Mouse (Mus musculus) lung, embryonic 15.5 days (tissue): ENCODE measurements around the gene Hs2st1. TPM values are rescaled to one million over a fixed set of nuclear protein-coding genes. Genes with fewer than 3 reads are reported as not detected.
A peak's percentile ranks its signal among the peaks of the same experiment; 100 is the strongest.

Source experiments
- ATAC-seq: fragments of 200-750 bp; cut with Nextera tagmentation; 2 replicates; pipeline ENCODE4 v1.8.0; 2017; ENCODE audit warnings: moderate number of reproducible peaks, borderline replicate concordance; ENCODE audit not compliant: low FRiP score, low TSS enrichment; ENCODE audit errors: extremely low read depth
- H3K27ac ChIP-seq: fragments of 300-500 bp; sonication (generic); 2 replicates; pipeline ENCODE4 v1.5.1; 2015; ENCODE audit warnings: moderate library complexity, mild to moderate bottlenecking, inconsistent platforms
- H3K27me3 ChIP-seq: fragments of 300-500 bp; sonication (generic); 2 replicates; pipeline ENCODE4 v1.6.1; 2015; ENCODE audit warnings: inconsistent platforms
- H3K36me3 ChIP-seq: fragments of 300-500 bp; sonication (generic); 2 replicates; pipeline ENCODE4 v1.6.1; 2015; ENCODE audit warnings: inconsistent platforms
- H3K4me1 ChIP-seq: fragments of 300-500 bp; sonication (generic); 2 replicates; pipeline ENCODE4 v1.6.1; 2015; ENCODE audit warnings: inconsistent platforms
- H3K4me2 ChIP-seq: fragments of 300-500 bp; sonication (generic); 2 replicates; pipeline ENCODE4 v1.6.1; 2015; ENCODE audit warnings: inconsistent platforms, mild to moderate bottlenecking, moderate library complexity
- H3K4me3 ChIP-seq: fragments of 300-500 bp; sonication (generic); 2 replicates; pipeline ENCODE4 v1.5.1; 2015; ENCODE audit warnings: mild to moderate bottlenecking, inconsistent platforms
- H3K9ac ChIP-seq: fragments of 300-500 bp; sonication (generic); 2 replicates; pipeline ENCODE4 v1.6.1; 2015; ENCODE audit warnings: inconsistent platforms
- H3K9me3 ChIP-seq: fragments of 300-500 bp; sonication (generic); 2 replicates; pipeline ENCODE4 v1.6.1; 2016; ENCODE audit warnings: inconsistent platforms
- WGBS: fragments of 180-500 bp; shearing (Covaris S2); methylation state at CpG from one replicate; pipeline ENCODE4 v1.1.7; 2015; 5-methylcytosine and 5-hydroxymethylcytosine counted together
- polyA plus RNA-seq: library from polyadenylated mRNA; unstranded; fragments of >200 nt; fragmentation: Nextera tagmentation; extraction: Ambion mirVana; gene quantifications from 2 replicates; pipeline ENCODE4 v1.2.1, GENCODE M21; 2015

Hs2st1 gene
- polyA plus RNA-seq, 1 experiment from 2014 or later, result 11.7 TPM

DNA sequence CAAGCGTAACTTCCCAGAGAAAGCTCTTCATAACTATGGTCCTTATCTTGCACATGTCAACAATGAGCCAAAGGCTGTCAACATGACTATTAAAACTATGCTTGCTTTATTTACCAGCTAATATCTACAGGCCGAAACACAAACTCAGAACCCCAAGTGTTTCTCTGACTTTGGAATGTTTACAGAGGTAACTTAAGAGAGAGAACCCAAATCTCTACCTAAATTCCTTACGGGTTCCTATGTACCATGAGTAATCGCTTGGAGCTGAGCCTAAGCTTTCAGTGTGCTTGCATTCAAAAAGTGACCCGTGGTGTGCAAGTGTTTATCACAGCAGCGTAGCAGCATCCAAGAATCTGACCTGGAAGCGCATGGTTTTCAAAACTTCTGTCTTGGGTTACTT lies 4.8 kb downstream of the Hs2st1 start:
- H3K27ac ChIP-seq, result no peak overlapping the region
- no peak for ATAC-seq
- H3K36me3 ChIP-seq, result no peaks in the 10 kb centered on the region
- no peak overlapping the region for H3K4me2 ChIP-seq
- H3K9ac ChIP-seq, result no peak overlapping the region
- 60% methylated on average over 7 of the region's 7 CpGs for WGBS
- no peak overlapping the region for H3K4me3 ChIP-seq
- no peaks in the 10 kb centered on the region for H3K27me3 ChIP-seq
- peaks cover 27% of the 10 kb centered on the region; the same call in 1 of the 2 replicates for H3K4me1 ChIP-seq
- H3K9me3 ChIP-seq, result no peaks in the 10 kb centered on the region

DNA sequence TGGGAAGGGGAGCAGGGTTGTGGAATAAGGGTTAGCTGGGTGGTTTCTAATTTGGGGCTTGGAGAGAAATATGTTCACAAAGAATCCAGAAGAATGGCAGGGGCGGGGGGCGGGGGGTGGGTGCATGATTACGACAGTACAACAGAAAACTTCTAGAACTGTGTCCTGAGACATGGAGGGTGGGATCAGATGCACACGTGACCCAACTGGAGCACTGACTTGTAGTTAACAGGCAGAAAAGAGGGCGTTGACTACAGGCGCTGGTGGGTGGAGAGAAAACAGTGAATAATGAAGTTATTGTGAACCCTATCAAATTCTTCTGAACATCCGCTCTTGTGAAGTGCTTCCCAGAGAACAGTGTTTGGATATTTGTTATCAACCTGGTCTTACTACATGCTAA lies 6.1 kb downstream of the Hs2st1 start:
- ATAC-seq, result no peak
- Histone ChIP-seq H3K4me3 (no peak overlapping the region), H3K9ac (no peak overlapping the region), H3K9me3 (no peaks in the 10 kb centered on the region), H3K27me3 (no peaks in the 10 kb centered on the region), H3K36me3 (no peaks in the 10 kb centered on the region), H3K4me2 (no peak overlapping the region), H3K4me1 (peaks cover 29% of the 10 kb centered on the region; the same call in 1 of the 2 replicates), H3K27ac (no peak overlapping the region)
- 80% methylated on average over 7 of the region's 7 CpGs for WGBS

DNA sequence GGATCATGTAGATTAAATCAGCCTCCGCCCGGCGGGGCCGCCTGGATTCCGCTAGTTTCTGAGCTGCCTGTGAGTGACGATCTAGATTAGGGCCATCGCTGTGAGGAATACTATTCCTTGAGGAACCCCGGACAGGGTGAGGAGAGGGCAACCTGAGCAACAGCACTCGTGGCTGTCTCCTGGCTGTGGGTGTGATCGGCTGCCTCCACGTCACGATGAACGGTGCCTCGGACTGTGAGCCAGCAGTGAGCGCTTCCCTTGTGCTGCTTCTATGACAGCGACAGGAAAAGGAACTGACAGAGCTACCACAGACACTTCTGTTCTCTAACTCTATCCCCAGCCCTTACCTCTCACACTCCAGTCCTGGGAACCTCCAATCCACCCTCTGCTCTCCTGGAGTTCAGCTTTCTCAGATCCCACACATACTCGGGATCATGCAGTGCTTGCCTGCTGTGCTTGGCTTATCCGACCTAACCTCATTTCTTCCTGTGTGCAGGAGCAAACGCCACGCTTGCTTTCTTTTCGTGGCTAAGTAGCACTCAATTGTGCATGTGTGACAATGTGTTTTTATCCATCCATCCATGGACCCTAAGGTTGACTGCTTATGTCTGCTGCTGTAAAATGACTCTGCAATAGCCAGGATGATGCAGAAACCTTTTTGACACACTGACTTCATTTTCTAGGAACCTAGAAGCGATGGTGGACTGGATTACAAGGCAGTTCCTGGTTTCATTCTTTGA lies 8.3 kb downstream of the Hs2st1 start:
- Histone ChIP-seq H3K36me3 (no peaks in the 10 kb centered on the region), H3K4me1 (peaks cover 33% of the 10 kb centered on the region), H3K27me3 (no peaks in the 10 kb centered on the region), H3K4me2 (peak overlapping the region; percentile 35), H3K4me3 (no peak overlapping the region), H3K27ac (no peak overlapping the region), H3K9ac (no peak overlapping the region; the same call in 1 of the 2 replicates), H3K9me3 (no peaks in the 10 kb centered on the region)
- 46% methylated on average over 22 of the region's 22 CpGs for WGBS
- peak; percentile 42; the same call in 1 of the 2 replicates for ATAC-seq

GRCm38 (mm10) chr3:144558274-144558673 lies 11.7 kb downstream of the Hs2st1 start:
- Histone ChIP-seq H3K36me3 (no peaks in the 10 kb centered on the region), H3K4me1 (peaks cover 38% of the 10 kb centered on the region), H3K4me3 (no peak overlapping the region), H3K4me2 (no peak overlapping the region), H3K9ac (no peak overlapping the region), H3K9me3 (no peaks in the 10 kb centered on the region), H3K27ac (no peak overlapping the region), H3K27me3 (no peaks in the 10 kb centered on the region)
- 50% methylated on average over 5 of the region's 5 CpGs for WGBS
- ATAC-seq, result no peak

GRCm38 (mm10) chr3:144556625-144557324 lies 13.2 kb downstream of the Hs2st1 start:
- no peak overlapping the region for H3K9ac ChIP-seq
- 19% methylated on average over 16 of the region's 16 CpGs for WGBS
- no peak overlapping the region for H3K4me3 ChIP-seq
- no peaks in the 10 kb centered on the region for H3K9me3 ChIP-seq
- ATAC-seq, result no peak
- H3K27ac ChIP-seq, result no peak overlapping the region
- H3K4me1 ChIP-seq, result peaks cover 39% of the 10 kb centered on the region
- H3K27me3 ChIP-seq, result no peaks in the 10 kb centered on the region
- no peaks in the 10 kb centered on the region for H3K36me3 ChIP-seq
- 0 out of 2 replicates have a peak overlapping the region, but pooled peaks have one; percentile 12 for H3K4me2 ChIP-seq

DNA sequence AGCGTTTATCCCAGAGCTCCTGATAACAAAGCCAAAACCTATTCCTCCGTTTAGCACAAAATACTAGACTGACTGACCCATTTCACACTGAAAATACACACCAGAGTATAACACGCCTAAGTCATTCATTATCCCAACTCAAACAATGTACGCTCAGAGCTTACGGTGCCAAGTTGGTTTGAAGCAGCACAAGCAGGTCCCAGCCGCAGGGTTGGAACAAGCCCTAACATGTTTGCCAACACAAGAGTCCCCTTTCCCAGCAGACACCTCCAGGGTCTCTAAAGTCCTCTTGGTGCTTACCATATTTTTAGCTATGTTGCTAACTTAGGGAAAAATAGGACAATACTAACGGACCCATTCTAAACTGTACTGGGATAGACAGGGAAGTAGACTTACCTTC lies 14.8 kb downstream of the Hs2st1 start:
- Histone ChIP-seq H3K36me3 (no peaks in the 10 kb centered on the region), H3K4me2 (no peak overlapping the region), H3K9ac (no peak overlapping the region), H3K27ac (no peak overlapping the region), H3K4me3 (no peak overlapping the region), H3K9me3 (no peaks in the 10 kb centered on the region), H3K4me1 (peaks cover 42% of the 10 kb centered on the region), H3K27me3 (no peaks in the 10 kb centered on the region)
- 64% methylated on average over 7 of the region's 7 CpGs for WGBS
- no peak for ATAC-seq

DNA sequence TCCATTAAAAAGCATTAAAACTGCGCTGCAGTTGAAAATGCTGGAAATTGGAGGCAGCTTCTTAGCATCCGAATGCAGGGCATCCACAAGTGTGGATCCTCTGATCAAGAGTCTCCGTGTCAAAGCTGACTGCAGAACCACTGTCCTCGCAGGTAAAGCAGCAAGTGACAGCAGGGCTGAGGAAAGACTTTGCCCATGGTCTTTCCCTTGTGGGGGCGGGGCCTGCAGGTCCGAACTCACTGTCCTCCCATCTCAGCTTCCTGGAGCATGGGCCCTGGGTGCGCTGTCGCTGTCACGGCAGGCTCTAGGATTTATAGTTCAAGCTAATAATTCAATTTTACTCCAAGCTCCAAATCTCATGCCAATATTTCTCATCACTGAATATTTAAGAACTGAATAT lies 15.5 kb downstream of the Hs2st1 start:
- Histone ChIP-seq H3K9me3 (no peaks in the 10 kb centered on the region), H3K27ac (no peak overlapping the region), H3K4me2 (no peak overlapping the region), H3K36me3 (no peaks in the 10 kb centered on the region), H3K27me3 (no peaks in the 10 kb centered on the region), H3K4me3 (no peak overlapping the region), H3K4me1 (peaks cover 41% of the 10 kb centered on the region), H3K9ac (no peak overlapping the region)
- 69% methylated on average over 9 of the region's 9 CpGs for WGBS
- no peak for ATAC-seq

DNA sequence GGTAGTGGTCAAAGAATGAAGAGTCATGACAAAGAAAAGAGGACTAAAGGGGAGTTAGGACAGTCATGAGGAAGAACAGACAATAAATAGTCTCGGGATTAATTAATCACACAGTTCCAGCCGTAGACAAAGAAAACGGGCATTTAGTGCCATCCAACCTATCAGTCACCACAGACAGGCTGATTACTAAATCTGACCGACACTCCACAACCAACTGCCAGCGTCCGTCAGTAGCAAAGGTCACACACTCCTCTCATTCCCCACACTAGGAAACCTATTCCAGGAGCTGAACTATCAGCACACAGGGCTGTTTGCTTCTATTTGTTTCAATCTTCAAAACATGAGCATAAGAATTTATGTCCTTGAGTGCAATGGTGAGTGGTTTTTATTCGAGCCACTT lies 16.0 kb downstream of the Hs2st1 start:
- Histone ChIP-seq H3K9ac (no peak overlapping the region), H3K27ac (no peak overlapping the region), H3K4me1 (peaks cover 37% of the 10 kb centered on the region), H3K9me3 (no peaks in the 10 kb centered on the region), H3K4me3 (no peak overlapping the region), H3K27me3 (no peaks in the 10 kb centered on the region), H3K4me2 (no peak overlapping the region), H3K36me3 (no peaks in the 10 kb centered on the region)
- ATAC-seq, result no peak
- WGBS, result 55% methylated on average over 7 of the region's 7 CpGs

- H3K9me3 ChIP-seq, result no peaks in the 10 kb centered on the region
- WGBS, result 21% methylated on average over 4 of the region's 4 CpGs
Measured at GRCm38 (mm10) chr3:144551416-144551815, 18.6 kb downstream of the Hs2st1 start.

GRCm38 (mm10) chr3:144550659-144551058 lies 19.3 kb downstream of the Hs2st1 start:
- 83% methylated on average over 5 of the region's 5 CpGs for WGBS

More at GRCm38 (mm10) chr3:144551416-144551815, 18.6 kb downstream of the Hs2st1 start:
- ATAC-seq, result no peak
- H3K27ac ChIP-seq, result no peak overlapping the region
- no peak overlapping the region for H3K4me3 ChIP-seq
- no peak overlapping the region for H3K9ac ChIP-seq
- H3K27me3 ChIP-seq, result no peaks in the 10 kb centered on the region
- H3K4me1 ChIP-seq, result peaks cover 19% of the 10 kb centered on the region
- H3K36me3 ChIP-seq, result no peaks in the 10 kb centered on the region
- no peak overlapping the region for H3K4me2 ChIP-seq

DNA sequence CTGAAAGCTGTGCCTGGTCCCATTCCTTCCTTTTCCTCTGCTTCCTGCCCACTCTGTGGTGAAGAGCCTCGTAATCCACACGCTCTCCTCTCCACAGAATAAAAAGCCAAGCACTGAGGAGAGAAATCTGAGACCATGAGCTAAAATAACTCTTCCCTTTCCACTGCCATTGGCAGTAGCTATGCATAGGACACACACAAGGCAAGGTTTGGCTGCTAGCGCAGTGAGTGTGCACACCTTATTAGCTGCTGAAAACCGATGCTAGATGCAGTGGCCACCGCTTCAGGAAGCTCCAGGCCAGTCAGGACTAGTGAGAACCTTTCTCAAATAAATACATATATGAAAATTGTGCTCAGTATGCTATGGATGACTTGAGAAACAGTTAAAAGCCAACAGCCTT lies 19.9 kb downstream of the Hs2st1 start:
- no peaks in the 10 kb centered on the region for H3K27me3 ChIP-seq
- no peaks in the 10 kb centered on the region for H3K36me3 ChIP-seq
- no peak overlapping the region for H3K27ac ChIP-seq
- no peak overlapping the region for H3K4me3 ChIP-seq
- no peak overlapping the region for H3K9ac ChIP-seq
- ATAC-seq, result no peak
- peaks cover 21% of the 10 kb centered on the region for H3K4me1 ChIP-seq
- WGBS, result 88% methylated on average over 5 of the region's 5 CpGs
- H3K4me2 ChIP-seq, result no peak overlapping the region
- H3K9me3 ChIP-seq, result no peaks in the 10 kb centered on the region

More at GRCm38 (mm10) chr3:144550659-144551058, 19.3 kb downstream of the Hs2st1 start:
- no peaks in the 10 kb centered on the region for H3K36me3 ChIP-seq
- 0 out of 2 replicates have a peak overlapping the region, but pooled peaks have one; percentile 16 for H3K27ac ChIP-seq
- no peak for ATAC-seq
- H3K4me1 ChIP-seq, result peaks cover 24% of the 10 kb centered on the region
- no peak overlapping the region for H3K9ac ChIP-seq
- H3K9me3 ChIP-seq, result no peaks in the 10 kb centered on the region
- no peak overlapping the region for H3K4me3 ChIP-seq
- no peaks in the 10 kb centered on the region for H3K27me3 ChIP-seq
- no peak overlapping the region for H3K4me2 ChIP-seq

DNA sequence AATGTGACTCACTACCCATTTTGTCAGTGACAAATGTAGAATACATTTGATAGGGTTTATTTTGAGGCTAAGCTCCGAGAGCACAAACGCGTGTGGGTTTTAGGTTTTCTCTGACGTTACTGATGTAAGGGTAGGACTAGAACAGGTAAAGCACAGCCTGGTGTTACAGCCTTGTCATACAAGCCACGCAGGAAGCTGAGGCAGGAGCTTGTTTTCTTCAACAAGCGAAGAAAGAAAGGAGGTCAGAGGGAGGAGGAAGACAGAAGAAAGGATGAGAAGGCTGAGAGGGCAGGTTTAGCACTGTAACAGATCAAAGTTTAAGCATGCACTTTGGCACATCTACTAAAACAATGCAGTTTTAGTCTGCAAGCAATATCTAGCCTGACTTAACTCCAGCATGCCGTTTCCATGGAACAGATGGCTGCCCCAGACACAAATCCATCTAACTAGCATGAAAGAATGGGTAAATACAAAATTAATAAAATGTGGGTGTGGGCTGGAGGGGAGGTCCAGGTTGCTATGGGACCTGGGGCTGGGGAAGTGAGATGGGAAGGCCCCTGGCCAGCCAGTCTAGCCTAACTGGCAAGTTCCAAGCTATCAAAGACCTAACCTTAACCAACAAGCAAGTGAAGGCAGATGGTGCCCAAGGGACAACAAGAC lies 21.7 kb downstream of the Hs2st1 start:
- no peak overlapping the region for H3K4me2 ChIP-seq
- H3K4me3 ChIP-seq, result no peak overlapping the region
- no peaks in the 10 kb centered on the region for H3K36me3 ChIP-seq
- ATAC-seq, result no peak
- H3K27ac ChIP-seq, result no peak overlapping the region
- no peaks in the 10 kb centered on the region for H3K9me3 ChIP-seq
- peaks cover 19% of the 10 kb centered on the region for H3K4me1 ChIP-seq
- H3K27me3 ChIP-seq, result no peaks in the 10 kb centered on the region
- H3K9ac ChIP-seq, result no peak overlapping the region
- 86% methylated on average over 7 of the region's 7 CpGs for WGBS
